Comparison of ENCODE assay signal across 11 mouse cellular contexts in the genomic region with DNA sequence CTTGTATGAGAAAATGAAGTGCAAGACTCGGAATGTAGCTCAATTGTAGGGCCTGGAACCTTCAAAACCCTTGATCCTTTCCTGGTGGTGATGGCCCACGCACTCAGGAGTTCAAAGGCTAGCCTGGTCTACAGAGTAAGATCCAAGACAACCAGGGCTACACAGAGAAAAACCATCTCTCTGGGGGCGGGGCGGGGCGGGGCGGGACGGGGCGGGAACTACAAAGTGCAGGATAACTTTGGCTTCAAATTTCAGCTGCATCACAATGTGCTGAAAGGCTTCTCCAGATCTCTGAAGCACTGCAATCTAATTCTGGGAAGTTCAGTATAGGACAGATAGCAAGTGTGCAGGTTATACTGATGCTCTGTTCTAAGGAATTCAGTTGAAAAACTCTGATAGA. TPM values are rescaled to one million over a fixed set of nuclear protein-coding genes. Genes with fewer than 3 reads are reported as not detected.
DNase-seq lines count a peak whose midpoint lies in the region; ATAC-seq and TF ChIP-seq lines count a peak whose summit lies in the region.
"Had no signal": no experiment of that assay in that cellular context is flagged by ENCODE, and none has a peak within 500 bp of the region (broad histone marks: within the 10 kb centered on the region; RNA-seq: fewer than 3 reads in every experiment).

No protein-coding gene starts in this region.

- peaks cover 10% of the 10 kb centered on the region; the same call in 1 of the 2 replicates for H3K36me3 ChIP-seq in heart, embryonic 12.5 days
- H3K36me3 ChIP-seq in neural tube, embryonic 15.5 days = no peaks in the 10 kb centered on the region
- H3K36me3 ChIP-seq in embryonic facial prominence, embryonic 12.5 days = 0 out of 2 replicates have a peak, but pooled peaks cover 4% of the 10 kb centered on the region
- H3K36me3 ChIP-seq in myocyte (ENCODE audit: control insufficient read depth, insufficient read depth) = no peaks in the 10 kb centered on the region

- no peak overlapping the region for H3ac ChIP-seq in myocyte (ENCODE audit: control insufficient read depth, insufficient read length)

- H3K27me3 ChIP-seq in heart, embryonic 12.5 days (replicated peaks) = no peaks in the 10 kb centered on the region
- H3K27me3 ChIP-seq in neural tube, embryonic 15.5 days (replicated peaks) = no peaks in the 10 kb centered on the region
- no peaks in the 10 kb centered on the region for H3K27me3 ChIP-seq in embryonic facial prominence, embryonic 12.5 days
- no peaks in the 10 kb centered on the region for H3K27me3 ChIP-seq in myocyte (ENCODE audit: control insufficient read depth, insufficient read depth, insufficient read length)

- H3K9me3 ChIP-seq in heart, embryonic 12.5 days (replicated peaks) = no peaks in the 10 kb centered on the region
- no peaks in the 10 kb centered on the region for H3K9me3 ChIP-seq in neural tube, embryonic 15.5 days (replicated peaks)
- H3K9me3 ChIP-seq in embryonic facial prominence, embryonic 12.5 days = no peaks in the 10 kb centered on the region
- H3K9me3 ChIP-seq: G1E had no signal

- 0 out of 2 replicates have a peak overlapping the region, but pooled peaks have one; percentile 33 for H3K4me2 ChIP-seq in heart, embryonic 12.5 days
- H3K4me2 ChIP-seq in neural tube, embryonic 15.5 days = peak overlapping the region; percentile 85; the same call in 1 of the 2 replicates
- 0 out of 2 replicates have a peak overlapping the region, but pooled peaks have one; percentile 2 for H3K4me2 ChIP-seq in embryonic facial prominence, embryonic 12.5 days (replicated peaks)
- H3K4me2 ChIP-seq in myocyte (ENCODE audit: low read depth) = peak overlapping the region; percentile 84

- WGBS in heart, embryonic 12.5 days = 12% methylated on average over 8 of the region's 8 CpGs
- 21% methylated on average over 8 of the region's 8 CpGs for WGBS in neural tube, embryonic 15.5 days
- 11% methylated on average over 8 of the region's 8 CpGs for WGBS in embryonic facial prominence, embryonic 12.5 days

- no peak overlapping the region for H3K27ac ChIP-seq in heart, embryonic 12.5 days (ENCODE audit: poor library complexity, severe bottlenecking)
- H3K27ac ChIP-seq in neural tube, embryonic 15.5 days (replicated peaks) = no peak overlapping the region
- no peak overlapping the region for H3K27ac ChIP-seq in embryonic facial prominence, embryonic 12.5 days
- no peak overlapping the region for H3K27ac ChIP-seq in left cerebral cortex, adult 2 months

- H3K79me2 ChIP-seq in myocyte (ENCODE audit: control insufficient read depth, insufficient read depth) = no peaks in the 10 kb centered on the region

- no peak overlapping the region for H3K9ac ChIP-seq in heart, embryonic 12.5 days
- H3K9ac ChIP-seq in neural tube, embryonic 15.5 days (replicated peaks) = no peak overlapping the region
- H3K9ac ChIP-seq in embryonic facial prominence, embryonic 12.5 days = no peak overlapping the region

- H3K4me1 ChIP-seq in heart, embryonic 12.5 days (replicated peaks) = peaks cover 10% of the 10 kb centered on the region; the same call in 1 of the 2 replicates
- H3K4me1 ChIP-seq in neural tube, embryonic 15.5 days = peaks cover 14% of the 10 kb centered on the region
- H3K4me1 ChIP-seq in embryonic facial prominence, embryonic 12.5 days = peaks cover 13% of the 10 kb centered on the region; the same call in 1 of the 2 replicates

- no peak for DNase-seq in heart, postnatal 25 days (ENCODE audit: low spot score)
- no peak for DNase-seq in neural tube, embryonic 10.5 days (ENCODE audit: extremely low spot score, low spot score)
- no peak for DNase-seq in right cerebral cortex, postnatal 14 days
- DNase-seq in left cerebral cortex, adult 2 months (ENCODE audit: extremely low spot score in 1 of 2, low spot score in 2 of 2) = no peak
- DNase-seq: adrenal gland, postnatal 25 days; gastrocnemius, postnatal 36 days had no signal

- intact Hi-C loops in heart, postnatal 25 days (cut with DNase I) = loop anchor here (1.0 to 2.0 kb wide), 4 partner anchors 43 to 266 kb away; a partner anchor contains a TSS
- intact Hi-C loops in left cerebral cortex, adult 2 months (cut with DNase I) = loop anchor here (1.0 to 2.0 kb wide), 2 partner anchors 89 to 266 kb away; no protein-coding TSS in a partner anchor

- TF ChIP-seq CTCF in left cerebral cortex, adult 2 months (IDR thresholded peaks at IDR 0.05) = no peak

- H3K4me3 ChIP-seq in heart, embryonic 12.5 days = no peak overlapping the region
- no peak overlapping the region for H3K4me3 ChIP-seq in neural tube, embryonic 15.5 days (replicated peaks)
- H3K4me3 ChIP-seq in embryonic facial prominence, embryonic 12.5 days = no peak overlapping the region
- H3K4me3 ChIP-seq in myocyte = no peak overlapping the region
- H3K4me3 ChIP-seq in left cerebral cortex, adult 2 months = no peak overlapping the region

- no peak for TF ChIP-seq POLR2A in myocyte (IDR thresholded peaks at IDR 0.05; ENCODE audit: insufficient read length, low read depth)

- ATAC-seq in heart, embryonic 12.5 days (ENCODE audit: insufficient number of reproducible peaks, low FRiP score) = no peak
- ATAC-seq in neural tube, embryonic 15.5 days (ENCODE audit: low FRiP score) = no peak
- ATAC-seq in embryonic facial prominence, embryonic 12.5 days (ENCODE audit: insufficient number of reproducible peaks, insufficient read depth, low FRiP score, low TSS enrichment) = no peak

TF ChIP-seq in myocyte, 11 proteins besides CTCF, POLR2A, EP300 and RAD21:
- TF ChIP-seq USF1 (IDR thresholded peaks at IDR 0.05; ENCODE audit: low read depth) = no peak
- TF ChIP-seq CEBPB (IDR thresholded peaks at IDR 0.05; ENCODE audit: insufficient read depth, poor library complexity, severe bottlenecking) = no peak
- no peak for TF ChIP-seq MYOD1 (IDR thresholded peaks at IDR 0.05; ENCODE audit: control insufficient read depth in 1 of 3, insufficient read length in 2 of 3, low read depth in 2 of 3)
- no peak for TF ChIP-seq REST (IDR thresholded peaks at IDR 0.05; ENCODE audit: insufficient read depth, insufficient read length)
- no peak for TF ChIP-seq POLR2AphosphoS2 (IDR thresholded peaks at IDR 0.05; ENCODE audit: insufficient read length, low read depth)
- TF ChIP-seq E2F4 (IDR thresholded peaks at IDR 0.05; ENCODE audit: insufficient read depth) = no peak
- TF ChIP-seq SRF (IDR thresholded peaks at IDR 0.05; ENCODE audit: control insufficient read depth, insufficient read length, low read depth) = no peak
- TF ChIP-seq MAX (IDR thresholded peaks at IDR 0.05; ENCODE audit: low read depth) = no peak
- TF ChIP-seq MYOG (IDR thresholded peaks at IDR 0.05; ENCODE audit: control insufficient read depth in 1 of 3, insufficient read depth in 1 of 3, insufficient read length in 2 of 3, low read depth in 2 of 3) = no peak
- TF ChIP-seq TCF3 (IDR thresholded peaks at IDR 0.05; ENCODE audit: insufficient read length, low read depth) = no peak
- TF ChIP-seq TCF12 (IDR thresholded peaks at IDR 0.05; ENCODE audit: insufficient read depth, poor library complexity, severe bottlenecking) = no peak
TF ChIP-seq in myocyte: peak in this region for 0.

RNA-seq across cellular contexts. Expression of a gene that starts 1.6 kb away (rescaled TPM):
- 90.6 and 92.3 TPM in 2 replicates for polyA plus RNA-seq in heart, embryonic 12.5 days (2016; fragmentation: Nextera tagmentation; extraction: Ambion mirVana)
- total RNA-seq in heart, postnatal 25 days (2021) = 10 to 100 TPM; 20.1 to 24.7 TPM
- 74.0 and 75.2 TPM in 2 replicates for polyA plus RNA-seq in neural tube, embryonic 15.5 days (2015; fragmentation: Nextera tagmentation; extraction: Ambion mirVana)
- polyA plus RNA-seq in embryonic facial prominence, embryonic 12.5 days (2016; fragmentation: Nextera tagmentation; extraction: Ambion mirVana) = 137 and 145 TPM in 2 replicates
- polyA plus RNA-seq in myocyte (2012; fragmentation: generic; extraction: Trizol) = 24.5 TPM
- 10 to 100 TPM; 21.0 to 30.7 TPM for total RNA-seq in left cerebral cortex, adult 2 months (2021)

RNA-seq across cellular contexts. Expression of a gene that starts 12.7 kb away (rescaled TPM):
- polyA plus RNA-seq in heart, embryonic 12.5 days (2016; fragmentation: Nextera tagmentation; extraction: Ambion mirVana) = 42.0 and 44.5 TPM in 2 replicates
- 1 to 10 TPM; 8.7 to 8.8 TPM for total RNA-seq in heart, postnatal 25 days (2021)
- polyA plus RNA-seq in neural tube, embryonic 15.5 days (2015; fragmentation: Nextera tagmentation; extraction: Ambion mirVana) = 66.8 and 76.2 TPM in 2 replicates
- 63.8 and 64.6 TPM in 2 replicates for polyA plus RNA-seq in embryonic facial prominence, embryonic 12.5 days (2016; fragmentation: Nextera tagmentation; extraction: Ambion mirVana)
- polyA plus RNA-seq in myocyte (2012; fragmentation: generic; extraction: Trizol) = 22.3 TPM
- 10 to 100 TPM; 15.2 to 15.6 TPM for total RNA-seq in left cerebral cortex, adult 2 months (2021)

RNA-seq across cellular contexts. Expression of a gene that starts 42.4 kb away (rescaled TPM):
- 47.1 and 51.9 TPM in 2 replicates for polyA plus RNA-seq in heart, embryonic 12.5 days (2016; fragmentation: Nextera tagmentation; extraction: Ambion mirVana)
- total RNA-seq in heart, postnatal 25 days (2021) = 10 to 100 TPM; 58.8 to 86.5 TPM
- 41.2 and 43.9 TPM in 2 replicates for polyA plus RNA-seq in neural tube, embryonic 15.5 days (2015; fragmentation: Nextera tagmentation; extraction: Ambion mirVana)
- polyA plus RNA-seq in embryonic facial prominence, embryonic 12.5 days (2016; fragmentation: Nextera tagmentation; extraction: Ambion mirVana) = 59.2 and 65.4 TPM in 2 replicates
- 34.0 TPM for polyA plus RNA-seq in myocyte (2012; fragmentation: generic; extraction: Trizol)
- total RNA-seq in left cerebral cortex, adult 2 months (2021) = 10 to 100 TPM; 85.7 to 86.1 TPM

Comparison
In these comparisons a context has a peak if more than half of its experiments do, and no peak if none do; other contexts are left out.
1. H3K4me2 ChIP-seq: peak in every context shown above with its lines; median percentile 85 in neural tube, embryonic 15.5 days; 84 in myocyte; 33 in heart, embryonic 12.5 days; 2 in embryonic facial prominence, embryonic 12.5 days.